Mouse (Mus musculus) CD8-positive naive resting alpha-beta T cell, adult 2 months (primary cell): ENCODE data around the gene Pde8a.
"Not testable (repeated sequence)": the region's sequence is repeated elsewhere in the genome, so short reads cannot be mapped to it uniquely, and the experiment has no call there.

Source experiments
- DNase-seq, 2 experiments: peaks; one replicate each; pipeline ENCODE4 v3.0.0; 2022; ENCODE audit warnings: low read depth in 2 of 2, low spot score in 2 of 2

The Pde8a gene

DNA sequence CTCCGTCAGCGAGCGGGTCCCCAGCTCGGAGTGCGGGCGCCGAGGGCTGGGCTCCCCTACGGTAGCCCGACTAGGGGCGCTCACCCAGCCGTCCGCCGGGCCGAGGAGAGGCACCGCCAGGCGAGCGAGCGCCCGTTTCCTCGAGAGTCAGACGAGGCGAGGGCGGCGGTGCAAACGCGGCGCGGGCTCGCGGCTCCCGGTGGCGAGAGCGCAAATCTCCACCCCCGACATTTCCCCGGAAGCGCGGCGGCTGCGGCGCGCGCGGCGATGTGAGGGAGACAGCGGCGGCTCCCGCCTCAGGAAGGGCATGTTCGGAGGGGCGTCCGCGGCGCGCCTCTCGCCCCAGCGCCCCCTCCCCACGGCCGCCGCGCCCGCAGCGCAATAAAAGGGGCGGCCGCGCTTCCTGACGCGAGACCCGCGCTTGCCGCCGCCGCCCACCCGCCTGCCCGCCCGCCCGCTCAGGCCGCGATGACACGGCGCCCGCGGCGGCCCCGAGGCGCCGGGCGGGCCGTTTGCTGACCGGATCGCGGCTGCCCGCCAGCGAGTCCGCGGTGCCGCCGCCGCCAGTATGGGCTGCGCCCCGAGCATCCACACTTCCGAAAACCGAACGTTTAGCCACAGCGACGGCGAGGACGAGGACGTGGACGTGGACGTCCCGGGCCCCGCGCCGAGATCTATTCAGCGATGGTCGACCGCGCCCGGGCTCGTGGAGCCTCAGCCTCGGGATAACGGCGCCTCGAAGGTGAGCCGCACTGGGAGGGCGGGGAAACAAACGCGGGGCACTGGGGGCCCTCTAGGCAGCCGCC, at the start of gene Pde8a:
Pde8a (plus strand) TSS at position 250 of the 806 bp plus-strand sequence.
- peak; percentile 6 to 20 for DNase-seq

DNA sequence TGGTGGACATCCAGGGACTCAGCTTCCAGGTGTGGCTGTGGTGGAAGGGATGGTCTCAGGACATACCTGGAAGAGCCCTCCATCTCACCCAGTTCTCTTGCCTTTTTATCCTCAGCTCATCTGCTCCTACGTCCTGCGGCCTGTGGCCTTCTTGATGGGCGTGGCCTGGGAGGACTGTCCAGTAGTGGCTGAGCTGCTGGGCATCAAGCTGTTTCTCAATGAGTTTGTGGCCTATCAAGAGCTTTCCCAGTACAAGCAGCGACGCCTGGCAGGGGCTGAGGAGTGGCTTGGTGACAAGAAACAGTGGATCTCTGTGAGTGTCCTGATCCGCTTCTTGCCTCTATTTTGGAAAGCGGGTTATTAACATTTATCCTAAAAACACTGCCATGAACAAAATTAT, 49.0 kb upstream of the Pde8a start:
- no peak for DNase-seq

DNA sequence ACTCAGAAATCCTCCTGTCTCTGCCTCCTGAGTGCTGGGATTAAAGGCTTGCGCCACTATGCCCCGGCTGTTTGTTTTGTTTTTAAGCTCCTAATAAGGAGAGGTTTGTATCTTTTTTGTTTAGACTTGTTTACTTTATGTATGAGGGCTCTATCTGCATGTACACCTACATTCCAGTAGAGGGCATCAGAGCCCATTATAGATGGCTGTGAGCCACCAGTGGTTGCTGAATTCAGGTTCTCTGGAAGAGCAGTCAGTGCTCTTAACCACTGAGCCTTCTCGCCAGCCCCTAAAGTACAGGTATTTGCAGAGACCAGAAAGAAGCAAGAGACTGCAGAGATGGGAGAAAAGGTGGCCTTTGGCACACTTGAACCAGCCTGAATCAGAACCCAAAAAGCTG, 46.3 kb upstream of the Pde8a start:
- peak; percentile 18 to 37 for DNase-seq

DNA sequence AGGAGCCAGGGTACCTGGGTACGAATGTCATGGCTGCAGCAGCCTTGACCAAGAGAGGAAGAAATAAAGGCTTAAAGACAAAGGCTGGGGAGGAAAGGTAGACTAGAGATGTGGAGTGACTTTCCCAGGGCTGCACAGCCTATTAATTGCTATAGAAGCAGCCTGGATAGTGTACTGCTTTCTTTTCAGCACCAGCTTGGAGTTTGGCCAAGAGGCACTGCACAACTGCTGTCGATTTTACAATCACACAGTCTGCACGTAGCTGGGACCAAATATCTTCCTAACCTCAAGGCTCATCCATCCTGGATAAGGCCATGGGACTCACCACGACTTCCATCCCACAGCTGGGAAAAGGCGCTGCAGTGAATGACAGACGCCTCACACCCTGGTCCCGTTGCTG, 44.0 kb upstream of the Pde8a start:
- DNase-seq, result no peak

DNA sequence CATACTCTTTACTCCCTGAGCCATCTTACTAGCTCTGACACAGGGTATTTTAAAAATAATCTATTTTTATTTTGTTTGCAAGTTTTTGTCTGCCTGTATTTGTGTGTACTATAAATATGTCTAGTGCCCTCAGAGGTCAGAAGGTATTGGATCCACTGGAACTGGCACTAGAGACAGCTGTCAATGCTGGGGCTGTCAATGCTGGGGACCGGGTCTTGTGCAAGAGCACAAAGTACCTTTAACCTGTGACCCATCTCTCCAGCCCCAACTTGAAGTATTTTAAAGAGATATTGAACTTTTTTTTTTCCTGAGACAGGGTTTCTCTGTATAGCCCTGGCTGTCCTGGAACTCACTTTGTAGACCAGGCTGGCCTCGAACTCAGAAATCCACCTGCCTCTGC, 39.5 kb upstream of the Pde8a start:
- no peak for DNase-seq

DNA sequence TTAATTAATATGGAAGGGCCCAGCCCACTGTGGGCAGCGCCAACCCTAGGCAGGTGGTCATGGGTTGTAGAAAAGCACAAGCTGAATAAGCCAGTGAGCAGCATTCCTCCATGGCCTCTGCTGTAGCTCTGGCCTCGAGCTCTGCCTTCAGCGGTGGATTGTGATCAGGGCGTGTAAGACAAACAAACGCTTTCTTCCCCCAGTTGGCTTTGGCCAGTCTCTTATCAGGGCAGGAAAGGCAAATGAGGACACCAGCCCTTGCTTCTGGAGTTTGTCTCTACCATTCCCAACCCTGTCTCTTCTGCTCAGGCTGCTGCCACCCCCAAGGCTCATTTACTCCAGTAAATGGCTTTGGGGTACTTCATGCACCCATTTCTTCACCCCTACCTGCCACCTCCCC, 38.7 kb upstream of the Pde8a start:
- no peak for DNase-seq

DNA sequence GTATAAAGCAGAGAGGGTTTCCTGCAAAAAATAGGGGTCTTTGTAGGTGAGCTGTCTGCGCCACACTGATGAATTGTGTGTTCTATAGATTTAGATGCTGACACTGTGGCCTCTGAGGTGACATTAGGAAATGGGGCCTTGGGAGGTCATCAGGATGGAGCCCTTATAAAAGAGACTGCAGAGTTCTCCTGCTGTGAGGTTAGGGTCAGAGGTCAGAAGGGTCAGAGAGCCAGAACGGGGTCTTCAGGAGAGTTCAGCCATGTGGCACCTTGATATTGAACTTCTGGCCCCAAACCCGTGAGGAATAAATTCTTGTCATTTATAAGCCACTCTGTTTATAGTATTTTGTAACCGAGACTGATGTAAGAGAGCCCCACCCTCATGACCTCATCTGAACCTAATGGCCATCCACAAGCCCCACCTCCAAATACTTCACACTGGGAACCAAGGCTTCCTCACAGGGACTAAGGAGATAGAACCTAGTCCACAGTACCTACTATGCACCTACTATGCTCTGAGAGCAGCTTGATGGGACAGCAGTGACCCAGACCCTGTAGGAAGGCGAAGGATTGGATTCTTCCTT, 37.1 kb upstream of the Pde8a start:
- DNase-seq, result no peak

DNA sequence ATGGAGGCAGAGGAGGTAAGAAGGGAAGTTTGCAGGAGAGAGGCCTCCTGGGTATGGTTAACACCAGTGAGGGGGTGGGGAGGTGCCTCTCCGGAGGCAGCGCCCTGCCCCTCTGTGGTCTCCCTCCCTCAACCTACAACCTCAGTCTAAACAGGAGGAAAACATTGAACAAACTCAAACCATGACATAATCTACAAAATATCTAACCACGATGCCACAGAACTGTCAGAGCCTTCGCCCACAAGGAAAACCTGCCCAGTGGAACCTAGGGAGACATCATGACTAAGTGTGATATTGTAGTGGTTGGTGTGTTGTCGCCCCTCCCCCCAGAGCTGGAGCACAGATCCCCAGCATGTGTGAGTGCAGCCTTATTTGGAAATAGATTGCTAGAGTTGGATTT, 33.9 kb upstream of the Pde8a start:
- peak; percentile 20 to 55 for DNase-seq

DNA sequence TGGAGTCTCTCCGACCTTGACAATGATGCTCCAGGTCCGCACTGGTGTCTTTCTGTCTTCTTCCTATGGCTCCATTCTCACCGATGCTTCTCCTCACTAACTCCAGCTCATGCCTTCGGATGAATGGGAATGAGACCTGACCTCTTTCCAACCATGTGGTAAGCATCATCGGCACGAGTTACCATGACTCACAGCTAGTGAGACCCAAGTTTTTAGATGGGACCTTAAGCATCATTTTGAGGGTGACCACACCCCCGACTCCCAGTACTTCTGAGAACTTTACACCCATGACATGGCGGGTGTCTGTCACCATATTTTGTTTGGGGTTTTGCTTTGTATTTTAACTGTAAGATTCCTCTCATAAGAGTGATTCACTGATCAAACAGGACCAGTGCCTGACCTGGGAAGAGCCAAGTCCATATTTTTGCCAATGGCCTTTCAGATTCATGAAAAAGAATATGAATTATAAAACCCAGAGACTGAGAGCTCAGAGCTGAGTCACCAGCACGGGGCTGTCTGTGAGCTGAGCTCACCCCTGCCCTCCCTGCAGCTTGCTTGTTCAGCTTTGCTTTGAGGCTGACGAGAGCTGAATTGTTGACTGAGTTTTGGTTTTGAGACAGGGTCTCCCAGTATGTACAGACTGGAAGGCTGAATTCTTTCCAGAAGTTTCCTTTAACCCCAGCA, 30.8 kb upstream of the Pde8a start:
- no peak for DNase-seq

DNA sequence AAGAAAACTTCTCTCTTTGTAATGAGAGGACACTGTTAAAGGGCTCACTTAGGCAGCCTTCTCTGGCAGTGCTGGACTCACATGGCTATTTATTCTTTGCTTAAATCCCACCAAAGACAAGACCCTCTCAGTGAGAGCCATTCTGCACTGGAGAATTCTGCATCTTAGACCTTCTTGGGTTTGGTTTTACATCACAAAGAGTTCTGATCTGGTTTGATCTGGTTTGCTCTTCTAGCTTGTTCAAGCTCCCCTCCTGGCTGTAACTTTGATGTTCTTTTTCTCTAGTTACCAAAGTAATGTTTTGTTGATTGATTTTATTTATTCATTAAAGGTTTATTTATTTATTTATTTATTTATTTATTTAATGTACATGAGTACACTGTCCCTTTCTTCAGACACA, 30.2 kb upstream of the Pde8a start:
- no peak for DNase-seq

DNA sequence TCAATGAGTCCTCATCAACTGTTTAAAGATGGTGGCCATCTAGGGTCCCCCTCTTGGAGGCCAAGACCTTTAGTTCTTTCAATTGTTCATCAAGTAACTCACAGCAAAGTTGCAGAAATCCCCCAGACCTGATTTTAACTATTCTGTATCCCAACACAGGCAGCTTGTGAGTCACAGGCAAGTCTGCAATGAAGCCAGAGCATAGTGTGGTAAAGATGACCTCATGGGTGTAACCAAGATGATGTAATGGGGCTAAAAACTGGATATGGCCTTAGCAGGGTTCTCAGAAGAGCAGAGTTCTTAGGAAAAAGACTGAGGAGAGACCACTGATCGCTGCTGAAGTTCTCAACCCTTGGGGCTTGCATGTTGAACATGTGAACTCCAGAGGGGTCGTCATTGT, 29.3 kb upstream of the Pde8a start:
- DNase-seq, result no peak

DNA sequence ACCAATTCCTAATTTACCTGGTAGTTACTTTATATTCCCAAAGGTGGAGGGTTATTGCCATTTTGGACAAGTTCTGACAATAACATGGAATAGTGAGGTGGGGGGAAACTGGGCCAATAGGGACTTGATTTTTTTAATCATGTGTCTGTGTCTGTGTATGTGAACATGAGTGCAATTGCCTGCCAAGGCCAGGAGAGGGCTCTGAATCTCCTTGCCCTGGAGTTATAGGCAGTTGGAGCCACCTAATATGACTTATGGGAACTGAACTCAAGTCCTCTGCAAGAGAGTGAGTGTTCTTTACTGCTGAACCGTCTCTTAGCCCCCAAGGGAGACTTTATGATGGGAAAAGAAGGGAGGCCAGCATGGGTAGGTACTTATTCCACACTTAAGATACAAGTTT, 28.7 kb upstream of the Pde8a start:
- no peak for DNase-seq

DNA sequence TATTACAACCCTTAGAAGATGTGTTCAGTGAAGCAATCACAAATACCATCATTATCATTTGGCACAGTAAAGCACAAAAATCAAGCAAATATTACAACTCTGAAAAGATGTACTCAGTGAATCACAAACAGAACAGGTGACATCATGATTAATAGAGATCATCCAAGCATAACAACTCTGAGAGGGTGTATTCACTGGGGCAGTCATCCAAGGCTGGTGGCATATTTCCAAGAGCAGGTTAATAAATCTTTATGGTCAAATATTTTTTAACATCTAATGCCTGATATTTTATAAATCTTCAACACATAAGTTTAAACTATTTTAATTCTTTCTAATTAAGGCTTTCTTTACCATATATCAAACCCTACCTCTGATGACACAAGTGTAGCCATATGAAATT, 27.4 kb upstream of the Pde8a start:
- DNase-seq, result not testable (repeated sequence)

DNA sequence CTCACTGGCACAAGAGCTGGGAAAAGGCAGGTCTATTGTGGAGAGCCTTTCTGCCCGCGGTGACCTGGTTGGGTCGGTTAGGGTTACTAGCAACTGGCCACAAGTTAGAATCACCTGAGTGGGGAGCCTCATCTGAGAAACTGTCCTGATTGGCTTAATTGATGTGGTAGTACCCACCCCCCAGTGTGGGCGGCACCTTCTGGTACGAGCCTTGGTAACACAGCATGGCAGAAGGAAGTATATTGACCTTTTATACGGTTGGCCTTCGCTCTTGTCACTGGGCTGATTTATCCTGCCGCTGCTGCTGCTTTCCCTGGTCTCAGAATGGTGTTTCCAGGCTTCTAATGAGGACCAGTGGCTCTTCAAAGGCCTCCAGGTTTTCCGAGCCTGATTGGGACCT, 24.2 kb upstream of the Pde8a start:
- no peak for DNase-seq

DNA sequence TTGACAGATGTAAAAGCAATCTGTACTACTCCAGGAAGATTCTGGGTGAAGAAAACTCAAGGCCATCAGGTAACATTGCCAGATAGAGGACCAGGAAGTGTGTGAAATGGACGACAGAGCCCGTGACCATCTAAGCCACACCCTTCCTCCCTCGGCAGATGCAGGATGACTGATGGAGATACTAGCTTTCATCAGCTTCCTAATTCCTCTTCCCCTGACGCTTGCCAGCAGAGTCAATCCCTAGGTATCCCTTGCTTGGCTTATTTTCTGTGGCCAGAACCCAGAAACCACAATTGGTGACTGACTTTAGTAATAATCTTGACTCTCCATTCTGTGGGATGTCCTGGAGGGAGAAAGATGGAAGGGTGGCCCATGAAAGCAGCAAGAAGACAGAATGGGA, 17.9 kb upstream of the Pde8a start:
- DNase-seq, result no peak

DNA sequence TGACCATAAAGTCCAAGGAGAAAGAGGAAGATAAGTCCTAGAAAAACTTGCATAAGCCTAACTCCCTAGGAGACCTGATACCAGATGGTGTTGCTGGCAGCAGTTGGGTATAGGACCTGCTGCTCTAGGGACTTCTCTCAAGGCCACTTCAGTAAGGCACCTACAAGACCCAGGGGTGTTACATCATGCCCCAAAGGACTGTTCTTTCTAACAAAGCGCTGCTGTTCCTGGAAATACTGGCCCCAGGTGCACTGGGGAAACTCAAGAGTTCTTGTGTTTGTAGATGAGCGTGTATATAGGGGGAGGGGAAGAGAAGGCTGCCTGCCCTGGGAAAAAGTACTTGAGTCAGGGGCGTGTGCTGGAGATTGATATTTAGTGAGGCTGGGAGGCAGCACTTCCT, 16.6 kb upstream of the Pde8a start:
- no peak for DNase-seq

DNA sequence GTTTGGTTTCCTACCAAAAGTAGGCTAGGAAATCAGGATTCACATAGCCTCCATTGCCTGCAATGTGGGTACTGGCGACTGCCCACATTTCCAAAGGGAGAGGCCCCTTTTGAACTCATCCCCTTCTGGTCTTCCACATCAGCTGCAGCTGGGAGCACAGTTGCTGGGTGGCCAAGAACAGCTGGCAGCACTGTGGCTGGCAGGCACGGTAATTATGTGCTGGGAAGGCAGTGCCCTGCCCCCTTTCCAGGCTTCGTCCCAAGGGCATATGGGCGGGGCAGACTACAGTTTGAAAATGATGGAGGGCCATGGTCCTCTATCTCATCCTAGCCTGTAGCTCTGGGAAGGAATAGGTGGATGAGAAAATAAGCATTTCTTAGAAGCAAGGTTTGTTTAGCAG, 14.9 kb upstream of the Pde8a start:
- no peak for DNase-seq

DNA sequence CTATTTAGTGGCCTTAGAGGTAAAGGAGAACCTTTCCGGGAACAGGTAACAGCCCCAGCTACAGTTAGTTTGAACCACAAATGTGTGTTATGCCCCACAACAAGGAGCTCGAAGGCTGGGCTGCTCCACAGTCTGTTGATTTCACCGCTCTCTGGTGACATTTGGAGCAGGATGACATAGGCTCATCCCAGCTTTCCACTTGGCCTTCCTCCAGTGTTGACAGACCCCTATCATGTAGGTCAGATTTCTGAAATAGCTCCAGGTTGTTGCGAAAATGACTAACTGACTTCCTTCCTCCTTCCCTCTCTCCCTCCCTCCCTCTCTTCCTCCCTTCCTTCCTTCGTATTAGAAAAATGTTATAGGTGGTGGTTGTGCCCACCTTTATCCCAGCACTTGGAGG, 14.3 kb upstream of the Pde8a start:
- no peak for DNase-seq

DNA sequence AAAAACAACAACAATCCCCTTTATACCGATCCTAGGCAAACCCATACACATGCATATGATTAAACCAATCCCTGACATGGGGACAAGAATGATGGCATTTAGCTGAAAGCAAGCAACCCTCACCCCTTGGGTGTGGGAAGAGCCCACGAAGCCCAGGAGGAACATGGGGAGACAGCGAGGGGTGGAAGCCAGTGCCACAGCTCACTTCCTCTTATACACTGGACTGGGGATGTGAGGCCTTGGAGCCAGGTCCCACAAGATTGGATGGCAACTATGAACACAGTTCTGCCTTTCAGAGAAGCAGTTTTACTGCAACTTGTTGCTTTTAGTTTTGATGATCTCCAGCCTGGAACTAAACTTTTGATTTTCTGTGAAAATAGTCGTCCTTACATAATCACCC, 13.6 kb upstream of the Pde8a start:
- DNase-seq, result no peak

DNA sequence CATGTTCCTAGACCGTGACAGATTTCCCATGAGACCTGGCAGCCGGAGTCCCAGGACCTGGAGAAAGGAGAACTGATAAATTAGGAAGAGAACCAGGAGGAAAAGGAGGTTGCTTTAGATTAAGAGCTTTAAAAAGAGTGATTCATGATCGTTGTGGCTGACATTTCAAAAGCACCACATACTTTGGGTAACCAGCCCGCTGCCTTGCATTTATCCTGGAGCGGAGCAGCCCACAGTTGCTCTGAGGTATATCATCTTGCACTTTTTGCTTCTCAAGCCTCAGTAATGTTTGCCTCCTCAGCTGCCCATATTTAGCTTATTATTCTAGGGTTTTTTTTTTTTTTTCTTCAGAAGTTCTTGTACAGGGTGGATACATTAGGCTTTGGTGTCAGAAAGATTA, 11.0 kb upstream of the Pde8a start:
- no peak for DNase-seq

DNA sequence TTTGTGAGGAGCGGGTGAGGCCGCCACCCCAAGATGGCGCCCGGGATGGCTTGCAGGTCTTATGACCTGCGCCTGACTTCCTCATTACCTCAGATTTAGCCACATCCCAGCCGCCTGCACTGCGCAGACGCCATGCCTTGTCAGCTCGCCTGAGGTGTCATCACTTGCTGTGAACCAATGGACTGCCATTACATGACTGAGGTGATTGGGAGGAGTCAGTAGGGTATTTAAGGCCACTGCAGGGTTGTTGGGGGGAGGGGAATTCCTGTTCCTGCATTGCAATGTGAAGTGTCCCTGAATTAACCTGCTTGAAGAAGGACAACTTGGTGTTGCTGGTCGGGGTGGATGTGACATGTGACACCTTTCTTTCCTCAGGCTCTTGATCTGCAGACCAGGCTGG, 9.8 kb upstream of the Pde8a start:
- not testable (repeated sequence) for DNase-seq

DNA sequence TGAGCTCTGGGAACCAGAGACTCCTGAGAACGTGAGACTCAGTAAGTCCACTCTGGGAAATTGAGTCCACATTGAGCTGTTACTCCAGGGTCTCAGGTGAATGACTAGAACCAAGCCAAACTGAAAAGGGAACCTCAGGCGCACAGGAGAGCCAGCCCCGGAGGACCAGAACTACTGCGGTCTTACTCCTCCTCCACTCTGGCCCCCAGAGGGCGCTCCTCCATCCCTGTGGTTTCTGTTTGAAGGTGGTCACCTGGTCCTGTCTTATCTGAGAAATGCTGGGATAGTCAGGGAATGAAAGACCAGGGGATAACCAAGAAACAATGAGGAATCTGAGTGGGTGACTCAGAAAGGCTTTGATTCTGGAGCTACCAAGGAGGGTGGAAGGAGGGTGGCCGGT, 4.5 kb upstream of the Pde8a start:
- peak; percentile 23 to 36 for DNase-seq
